Mouse (Mus musculus) myocyte (in vitro differentiated cells): ENCODE results near the gene Vmn1r39.

ENCODE experiments used
- CEBPB ChIP-seq: IDR thresholded peaks from 2 replicates; pipeline ENCODE4 v1.6.1; 2011; ENCODE audit warnings: mild to moderate bottlenecking, moderate library complexity; ENCODE audit not compliant: poor library complexity, insufficient read depth, severe bottlenecking
- E2F4 ChIP-seq: IDR thresholded peaks from one replicate; pipeline ENCODE4 v1.6.1; 2011; ENCODE audit warnings: mild to moderate bottlenecking, control low read depth, moderate library complexity; ENCODE audit not compliant: insufficient read depth
- MAX ChIP-seq: IDR thresholded peaks from one replicate; pipeline ENCODE4 v1.6.1; 2011; ENCODE audit warnings: low read depth, mild to moderate bottlenecking, control low read depth
- MYOD1 ChIP-seq, 3 experiments: IDR thresholded peaks; one replicate each; pipeline ENCODE4 v1.6.1; 2011; ENCODE audit warnings: control low read depth in 2 of 3, low read depth in 2 of 3, mild to moderate bottlenecking in 2 of 3, moderate library complexity in 1 of 3; ENCODE audit not compliant: insufficient read length in 2 of 3, control insufficient read depth in 1 of 3
- POLR2A ChIP-seq: IDR thresholded peaks from one replicate; pipeline ENCODE4 v1.6.1; 2011; ENCODE audit warnings: low read depth, mild to moderate bottlenecking, control low read depth, moderate library complexity; ENCODE audit not compliant: insufficient read length
- POLR2AphosphoS2 ChIP-seq: IDR thresholded peaks from one replicate; pipeline ENCODE4 v1.6.1; 2011; ENCODE audit warnings: low read depth, control low read depth; ENCODE audit not compliant: insufficient read length
- SRF ChIP-seq: IDR thresholded peaks from one replicate; pipeline ENCODE4 v1.6.1; 2011; ENCODE audit warnings: low read depth; ENCODE audit not compliant: control insufficient read depth, insufficient read length
- TCF12 ChIP-seq: IDR thresholded peaks from one replicate; pipeline ENCODE4 v1.6.1; 2011; ENCODE audit warnings: mild to moderate bottlenecking, control low read depth; ENCODE audit not compliant: poor library complexity, insufficient read depth, severe bottlenecking
- TCF3 ChIP-seq: IDR thresholded peaks from one replicate; pipeline ENCODE4 v1.6.1; 2011; ENCODE audit warnings: low read depth, control low read depth; ENCODE audit not compliant: insufficient read length
- USF1 ChIP-seq: IDR thresholded peaks from one replicate; pipeline ENCODE4 v1.6.1; 2011; ENCODE audit warnings: low read depth, mild to moderate bottlenecking, control low read depth, moderate library complexity

GRCm38 (mm10) chr6:66836932-66837331 is 26.5 kb upstream of the Vmn1r39 start:
- TF ChIP-seq SRF = no peak
- no peak for TF ChIP-seq TCF12
- TF ChIP-seq POLR2AphosphoS2 = no peak
- no peak for TF ChIP-seq POLR2A
- no peak for TF ChIP-seq MAX
- no peak for TF ChIP-seq MYOD1 (IDR thresholded peaks at IDR 0.05; ENCODE audit: control insufficient read depth in 1 of 3, insufficient read length in 2 of 3, low read depth in 2 of 3)
- TF ChIP-seq E2F4 = no peak
- no peak for TF ChIP-seq CEBPB
- TF ChIP-seq USF1 = no peak
- no peak for TF ChIP-seq TCF3
